ENCODE assay signal across 7 mouse cellular contexts in the genomic region with DNA sequence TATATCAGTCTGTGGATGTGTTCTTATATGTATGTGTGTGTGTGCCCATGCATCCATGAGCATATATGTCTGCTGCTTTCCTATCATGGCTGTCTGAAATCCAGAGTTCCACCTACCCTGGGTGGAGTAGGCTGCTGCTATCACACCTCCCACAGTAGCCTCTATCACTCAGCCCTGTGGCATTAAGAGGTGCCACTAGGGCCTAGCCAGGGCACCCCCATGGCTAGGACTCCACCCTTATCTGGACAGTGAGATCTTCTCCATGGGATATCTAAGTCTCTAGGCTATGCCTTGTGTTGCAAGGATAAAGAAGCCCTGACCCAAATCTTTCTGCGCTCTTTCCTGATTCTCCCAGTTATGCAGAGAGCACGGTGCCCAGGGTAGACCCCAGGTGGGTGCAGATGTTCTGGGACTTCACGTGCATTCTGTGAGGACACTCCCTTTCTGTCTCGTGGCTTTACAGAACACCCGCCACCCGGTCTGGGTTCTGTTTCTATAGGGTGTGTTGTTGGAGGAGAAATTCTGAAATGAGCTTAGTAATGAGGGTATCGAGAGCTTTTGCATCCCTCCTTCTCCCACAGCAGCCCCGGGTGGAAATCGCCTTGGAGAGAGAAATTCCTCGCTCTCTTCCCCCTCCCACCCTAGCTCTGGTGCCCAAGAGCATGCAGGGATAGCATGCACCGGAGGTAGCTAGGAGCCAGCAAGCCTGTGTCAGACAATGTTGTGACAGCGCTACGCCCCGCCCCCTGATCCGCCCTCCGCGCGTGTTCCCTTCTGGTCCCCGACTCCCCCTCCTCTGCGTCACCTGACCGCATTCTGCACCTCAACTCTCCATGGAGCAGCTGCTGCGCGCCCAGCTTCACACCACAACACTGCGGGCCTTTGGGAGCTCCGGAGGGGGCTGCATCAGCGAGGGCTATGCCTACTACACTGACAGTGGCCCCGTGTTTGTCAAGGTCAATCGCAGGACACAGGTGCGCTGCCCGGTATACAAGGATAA. TPM values are rescaled to one million over a fixed set of nuclear protein-coding genes. Genes with fewer than 3 reads are reported as not detected.
DNase-seq lines count a peak whose midpoint lies in the region; ATAC-seq and TF ChIP-seq lines count a peak whose summit lies in the region.

A gene (plus strand): TSS at position 758 of the 1,000 bp plus-strand sequence.

- intact Hi-C loops in heart, adult 2 months (cut with DNase I): no loop called here

- 0 out of 2 replicates have a peak, but pooled peaks have one; percentile 40 for TF ChIP-seq EP300 in heart, adult 2 months (IDR thresholded peaks at IDR 0.05; ENCODE audit: insufficient read depth, low read depth, low read length)

- WGBS in embryonic facial prominence, embryonic 12.5 days: 9% methylated on average over 29 of the region's 30 CpGs
- WGBS in heart, adult 2 months: 5% methylated on average over 30 of the region's 30 CpGs
- 10% methylated on average over 30 of the region's 30 CpGs for WGBS in limb, embryonic 12.5 days
- 8% methylated on average over 30 of the region's 30 CpGs for WGBS in midbrain, embryonic 14.5 days

- no peaks in the 10 kb centered on the region for H3K27me3 ChIP-seq in embryonic facial prominence, embryonic 12.5 days
- no peaks in the 10 kb centered on the region for H3K27me3 ChIP-seq in heart, adult 2 months (ENCODE audit: control insufficient read depth, insufficient read depth, low read length)
- no peaks in the 10 kb centered on the region for H3K27me3 ChIP-seq in limb, embryonic 12.5 days
- no peaks in the 10 kb centered on the region for H3K27me3 ChIP-seq in midbrain, embryonic 14.5 days (ENCODE audit: control insufficient read depth, insufficient read depth, low read length)

- TF ChIP-seq POLR2A in heart, adult 2 months (IDR thresholded peaks at IDR 0.05; ENCODE audit: insufficient read depth, low read depth, low read length): peak; percentile 73; the same call in 1 of the 2 replicates

- 0 out of 2 replicates have a peak within 1 kb of the TSS, but pooled peaks have one; percentile 5 for H3K27ac ChIP-seq in embryonic facial prominence, embryonic 12.5 days
- H3K27ac ChIP-seq in heart, adult 2 months: peak within 1 kb of the TSS; percentile 69
- H3K27ac ChIP-seq in limb, embryonic 12.5 days: no peak within 1 kb of the TSS
- H3K27ac ChIP-seq in midbrain, embryonic 14.5 days (replicated peaks; ENCODE audit: low read depth, low read length): peak within 1 kb of the TSS; percentile 53

- H3K4me3 ChIP-seq in embryonic facial prominence, embryonic 12.5 days: peak within 1 kb of the TSS; percentile 38
- H3K4me3 ChIP-seq in heart, adult 2 months: peak within 1 kb of the TSS; percentile 51
- H3K4me3 ChIP-seq in limb, embryonic 12.5 days (replicated peaks): peak within 1 kb of the TSS; percentile 43
- peak within 1 kb of the TSS; percentile 43 for H3K4me3 ChIP-seq in midbrain, embryonic 14.5 days (replicated peaks; ENCODE audit: low read depth, low read length)

- H3K9ac ChIP-seq in embryonic facial prominence, embryonic 12.5 days: peak within 1 kb of the TSS; percentile 17; the same call in 1 of the 2 replicates
- peak within 1 kb of the TSS; percentile 62 for H3K9ac ChIP-seq in heart, adult 2 months (ENCODE audit: low read depth, low read length)
- H3K9ac ChIP-seq in limb, embryonic 12.5 days (replicated peaks): no peak within 1 kb of the TSS; the same call in 1 of the 2 replicates
- H3K9ac ChIP-seq in midbrain, embryonic 14.5 days (replicated peaks; ENCODE audit: low read length): peak within 1 kb of the TSS; percentile 50; the same call in 1 of the 2 replicates

- peak within 1 kb of the TSS; percentile 79 for H3K4me2 ChIP-seq in embryonic facial prominence, embryonic 12.5 days (replicated peaks)
- H3K4me2 ChIP-seq in limb, embryonic 12.5 days: peak within 1 kb of the TSS; percentile 78
- H3K4me2 ChIP-seq in midbrain, embryonic 14.5 days (ENCODE audit: low read length): peak within 1 kb of the TSS; percentile 66

- H3K79me2 ChIP-seq in heart, adult 2 months (replicated peaks; ENCODE audit: control insufficient read depth, insufficient read depth, low read length): no peaks in the 10 kb centered on the region

- peak; percentile 95 to 98 for DNase-seq in adrenal gland, postnatal 36 days
- peak; percentile 89 to 90 for DNase-seq in heart, adult 2 months
- peak; percentile 95 to 96 for DNase-seq in kidney, adult 8-10 months
- peak; percentile 92 for DNase-seq in midbrain, embryonic 14.5 days
- peak; percentile 83 for DNase-seq in spleen, adult 12 weeks (ENCODE audit: low spot score)

- H3K9me3 ChIP-seq in embryonic facial prominence, embryonic 12.5 days: no peaks in the 10 kb centered on the region
- H3K9me3 ChIP-seq in limb, embryonic 12.5 days: no peaks in the 10 kb centered on the region
- no peaks in the 10 kb centered on the region for H3K9me3 ChIP-seq in midbrain, embryonic 14.5 days (ENCODE audit: control insufficient read depth, low read length)

- H3K36me3 ChIP-seq in embryonic facial prominence, embryonic 12.5 days: peaks cover 10% of the 10 kb centered on the region
- no peaks in the 10 kb centered on the region for H3K36me3 ChIP-seq in heart, adult 2 months (ENCODE audit: control insufficient read depth, insufficient read depth, low read length)
- H3K36me3 ChIP-seq in limb, embryonic 12.5 days: peaks cover 19% of the 10 kb centered on the region
- H3K36me3 ChIP-seq in midbrain, embryonic 14.5 days (ENCODE audit: control insufficient read depth, insufficient read depth, low read length): peaks cover 13% of the 10 kb centered on the region; the same call in 1 of the 2 replicates

- H3K4me1 ChIP-seq in embryonic facial prominence, embryonic 12.5 days: peaks cover 11% of the 10 kb centered on the region
- peaks cover 11% of the 10 kb centered on the region for H3K4me1 ChIP-seq in heart, adult 2 months (ENCODE audit: control insufficient read depth, insufficient read depth, low read length)
- H3K4me1 ChIP-seq in limb, embryonic 12.5 days (replicated peaks): peaks cover 17% of the 10 kb centered on the region
- peaks cover 12% of the 10 kb centered on the region for H3K4me1 ChIP-seq in midbrain, embryonic 14.5 days (ENCODE audit: control insufficient read depth, insufficient read depth, low read length)

- TF ChIP-seq CTCF in heart, adult 2 months (IDR thresholded peaks at IDR 0.05): no peak

- ATAC-seq in embryonic facial prominence, embryonic 12.5 days (ENCODE audit: insufficient number of reproducible peaks, insufficient read depth, low FRiP score, low TSS enrichment): peak; percentile 89
- peak; percentile 87 for ATAC-seq in limb, embryonic 12.5 days (ENCODE audit: insufficient number of reproducible peaks, insufficient read depth, low FRiP score, low TSS enrichment, low read depth)
- peak; percentile 95 for ATAC-seq in midbrain, embryonic 14.5 days (ENCODE audit: low FRiP score, low TSS enrichment)

RNA-seq across cellular contexts. Expression of the gene that starts here (rescaled TPM):
- total RNA-seq in adrenal gland, postnatal 36 days (2021): 1 to 10 TPM; 4.4 to 6.9 TPM
- polyA plus RNA-seq in embryonic facial prominence, embryonic 12.5 days (2016; fragmentation: Nextera tagmentation; extraction: Ambion mirVana): 0.51 and 0.78 TPM in 2 replicates
- total RNA-seq in heart, adult 2 months (2021): 10 to 100 TPM; 23.6 to 26.3 TPM
- polyA plus RNA-seq in heart, adult 2 months (2012; rRNA removed): 20.4 and 23.7 TPM in 2 replicates
- polyA plus RNA-seq in limb, embryonic 12.5 days (2016; fragmentation: Nextera tagmentation; extraction: Ambion mirVana): 0.50 and 0.59 TPM in 2 replicates
- polyA plus RNA-seq in midbrain, embryonic 14.5 days (2014; fragmentation: Nextera tagmentation; extraction: Ambion mirVana): 3.7 and 3.9 TPM in 2 replicates

Comparison
In these comparisons a context has a peak if more than half of its experiments do, and no peak if none do; other contexts are left out.
1. Peak in ATAC-seq, H3K4me3 ChIP-seq, H3K27ac ChIP-seq, H3K9ac ChIP-seq and H3K4me2 ChIP-seq in embryonic facial prominence, embryonic 12.5 days; RNA of the gene not detected or under 1 TPM.
2. Peak in ATAC-seq, H3K4me3 ChIP-seq and H3K4me2 ChIP-seq in limb, embryonic 12.5 days; RNA of the gene not detected or under 1 TPM.